Mouse (Mus musculus) lung, embryonic 14.5 days (tissue): Measurements from ENCODE around the gene Lpo. TPM values are rescaled to one million over a fixed set of nuclear protein-coding genes. Genes with fewer than 3 reads are reported as not detected.
A peak's percentile ranks its signal among the peaks of the same experiment; 100 is the strongest.

ENCODE experiments used
- ATAC-seq: fragments of 200-750 bp; cut with Nextera tagmentation; 2 replicates; pipeline ENCODE4 v1.8.0; 2017; ENCODE audit warnings: mild to moderate bottlenecking, moderate TSS enrichment, moderate library complexity; ENCODE audit not compliant: insufficient read depth
- DNase-seq: peaks from one replicate; pipeline ENCODE4 v3.0.0-alpha.2; 2015
- H3K27ac ChIP-seq: fragments of 300-500 bp; sonication (generic); 2 replicates; pipeline ENCODE4 v1.5.1; 2014; ENCODE audit warnings: low read depth, mild to moderate bottlenecking, moderate library complexity
- H3K27me3 ChIP-seq: fragments of 300-500 bp; sonication (generic); 2 replicates; pipeline ENCODE4 v1.6.1; 2014; ENCODE audit warnings: low read length, control low read depth; ENCODE audit not compliant: insufficient read depth
- H3K36me3 ChIP-seq: fragments of 300-500 bp; sonication (generic); 2 replicates; pipeline ENCODE4 v1.6.1; 2014; ENCODE audit warnings: control low read depth; ENCODE audit not compliant: insufficient read depth
- H3K4me1 ChIP-seq: fragments of 300-500 bp; sonication (generic); 2 replicates; pipeline ENCODE4 v1.6.1; 2014; ENCODE audit warnings: antibody characterized with exemption, control low read depth; ENCODE audit not compliant: insufficient read depth
- H3K4me2 ChIP-seq: fragments of 300-500 bp; sonication (generic); 2 replicates; pipeline ENCODE4 v1.6.1; 2014; ENCODE audit warnings: mild to moderate bottlenecking
- H3K4me3 ChIP-seq: fragments of 300-500 bp; sonication (generic); 2 replicates; pipeline ENCODE4 v1.5.1; 2014; ENCODE audit warnings: low read depth, low read length
- H3K9ac ChIP-seq: fragments of 300-500 bp; sonication (generic); 2 replicates; pipeline ENCODE4 v1.6.1; 2014
- H3K9me3 ChIP-seq: fragments of 300-500 bp; sonication (generic); 2 replicates; pipeline ENCODE4 v1.6.1; 2016; ENCODE audit warnings: low read depth, low read length, control low read depth
- CTCF ChIP-seq: IDR thresholded peaks from 2 replicates; pipeline ENCODE4 v1.5.1; 2016; ENCODE audit warnings: antibody characterized with exemption, low read depth
- WGBS: fragments of 180-500 bp; shearing (Covaris S2); extraction: QIAGEN DNeasy Blood & Tissue Kit; methylation state at CpG from one replicate; pipeline ENCODE4 v1.1.7; 2014; 5-methylcytosine and 5-hydroxymethylcytosine counted together
- microRNA counts: library from miRNA; unstranded; fragments of <30 nt; microRNA quantifications from one replicate; lab custom pipeline; 2016
- microRNA-seq: library from miRNA; unstranded; fragments of <30 nt; microRNA quantifications from one replicate; pipeline ENCODE4, GENCODE M21; 2016; ENCODE audit warnings: borderline number of aligned reads
- polyA plus RNA-seq: library from polyadenylated mRNA; unstranded; fragments of >200 nt; fragmentation: Nextera tagmentation; extraction: Ambion mirVana; gene quantifications from 2 replicates; pipeline ENCODE4 v1.2.1, GENCODE M21; 2014

The Lpo gene
- polyA plus RNA-seq, 1 experiment from 2014 or later = not detected

DNA sequence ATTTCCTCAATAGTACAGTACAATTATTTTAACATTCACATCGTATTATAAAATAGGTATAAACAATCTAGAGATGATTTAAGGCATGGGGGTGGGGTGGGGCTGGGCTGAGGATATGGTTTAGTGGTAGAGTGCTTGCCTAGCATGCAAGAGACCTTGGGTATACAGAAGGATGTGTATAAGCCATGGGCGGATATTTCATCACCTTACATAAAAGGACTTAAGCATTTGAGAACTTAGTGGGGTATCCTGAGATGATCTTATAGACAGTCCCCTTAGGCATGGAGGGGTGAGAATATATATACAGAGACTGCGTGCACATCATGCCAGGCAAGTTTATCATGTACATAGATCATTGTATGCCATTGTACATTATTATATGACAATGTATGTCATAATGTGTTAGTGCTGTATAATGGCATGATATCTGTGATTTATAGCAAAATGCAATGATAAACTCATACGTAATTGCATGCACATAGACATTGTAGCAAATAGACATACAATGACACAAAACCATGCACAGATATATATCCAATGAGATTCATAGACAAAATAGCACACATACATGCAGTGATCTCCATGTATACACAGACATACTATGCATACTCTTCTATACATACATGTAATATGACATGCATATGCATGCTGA lies 69.0 kb downstream of the Lpo start:
- 58% methylated on average over 4 of the region's 4 CpGs for WGBS
- TF ChIP-seq CTCF = no peak
- H3K36me3 ChIP-seq = no peaks in the 10 kb centered on the region
- no peak overlapping the region for H3K27ac ChIP-seq
- no peak overlapping the region for H3K9ac ChIP-seq
- H3K4me3 ChIP-seq = no peak overlapping the region
- H3K27me3 ChIP-seq = peaks cover 48% of the 10 kb centered on the region
- ATAC-seq (no peak), DNase-seq (no peak)
- 0 out of 2 replicates have a peak, but pooled peaks cover 4% of the 10 kb centered on the region for H3K4me1 ChIP-seq
- H3K9me3 ChIP-seq = no peaks in the 10 kb centered on the region
- no peak overlapping the region for H3K4me2 ChIP-seq

DNA sequence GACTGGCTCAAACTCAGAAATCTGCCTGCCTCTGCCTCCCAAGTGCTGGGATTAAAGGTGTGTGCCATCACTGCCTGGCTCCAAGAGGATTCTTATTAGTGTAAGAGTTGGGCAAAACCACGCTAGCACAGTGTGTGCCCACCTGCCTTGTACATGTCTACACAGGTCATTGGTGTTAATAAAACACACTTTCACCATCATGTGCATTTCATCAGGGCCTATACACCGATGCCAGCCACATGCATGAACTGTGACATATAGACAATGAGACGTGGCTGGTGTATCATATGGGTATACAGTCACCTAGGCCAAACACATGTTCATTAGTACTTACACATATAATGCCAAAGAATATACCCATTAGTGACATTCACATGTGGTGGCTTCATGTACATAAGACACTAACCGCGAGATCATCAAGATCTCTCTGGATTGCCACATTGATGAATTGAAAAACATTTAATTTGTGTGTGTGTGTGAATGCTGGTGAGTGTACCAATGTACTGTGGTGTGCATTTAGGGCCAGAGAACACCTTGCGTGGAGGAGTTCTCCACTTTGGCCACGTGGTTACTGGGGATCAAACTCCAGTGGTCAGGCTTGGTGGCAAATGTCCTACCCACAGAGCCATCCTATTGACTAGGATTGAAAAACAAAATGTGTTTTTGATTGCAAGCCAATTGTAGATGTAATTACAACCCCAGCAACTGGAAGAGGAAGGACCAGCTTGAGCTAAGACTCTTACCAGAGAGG lies 69.8 kb downstream of the Lpo start:
- Histone ChIP-seq H3K27me3 (peaks cover 40% of the 10 kb centered on the region), H3K9me3 (no peaks in the 10 kb centered on the region)
- whole genome bisulfite sequencing = 77% methylated on average over 7 of the region's 7 CpGs

DNA sequence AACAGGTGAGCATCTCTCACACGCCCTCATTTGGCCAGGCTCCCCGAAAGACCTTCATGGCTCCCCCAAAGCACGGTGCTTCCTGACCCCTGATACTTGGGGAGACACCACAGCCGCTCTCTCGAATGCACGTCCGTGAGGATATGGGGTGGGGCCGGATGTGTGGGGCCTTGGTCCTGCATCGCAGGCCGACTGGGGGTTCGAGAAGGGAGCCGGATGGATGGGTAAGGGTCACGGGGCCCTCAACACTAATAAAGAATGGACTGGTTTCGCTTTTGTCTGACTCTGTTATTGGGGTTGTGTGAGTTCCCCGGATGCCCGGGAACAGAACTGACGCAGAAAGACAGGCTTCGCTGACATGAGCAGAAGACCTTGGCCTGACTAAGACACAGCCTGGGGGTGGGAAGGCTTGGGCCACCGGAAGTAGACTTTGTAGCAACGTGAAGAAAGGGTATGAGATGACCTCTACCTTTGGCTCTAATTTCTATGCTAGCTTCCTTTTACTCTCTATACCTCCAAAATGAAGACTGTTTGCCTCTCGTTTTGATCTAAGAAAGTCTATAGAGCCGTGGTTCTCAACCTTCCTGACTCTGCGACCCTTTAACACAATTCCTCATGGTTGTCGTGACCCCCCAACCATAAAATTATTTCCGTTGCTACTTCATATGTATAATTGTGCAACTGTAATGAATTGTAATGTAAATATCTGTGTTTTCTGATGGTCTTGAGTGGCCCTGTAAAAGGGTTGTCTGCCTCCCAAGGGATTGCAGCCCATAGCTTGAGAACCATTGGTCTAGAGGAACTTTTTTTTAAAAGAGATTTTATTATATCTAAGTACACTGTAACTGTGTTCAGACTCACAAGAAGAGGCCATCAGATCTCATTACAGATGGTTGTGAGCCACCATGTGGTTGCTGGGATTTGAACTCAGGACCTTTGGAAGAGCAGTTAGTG lies 70.8 kb downstream of the Lpo start:
- Histone ChIP-seq H3K4me2 (peak overlapping the region; percentile 4; the same call in 1 of the 2 replicates), H3K4me1 (no peaks in the 10 kb centered on the region), H3K27me3 (peaks cover 30% of the 10 kb centered on the region), H3K27ac (no peak overlapping the region; the same call in 1 of the 2 replicates), H3K4me3 (peak overlapping the region; percentile 19; the same call in 1 of the 2 replicates), H3K9me3 (no peaks in the 10 kb centered on the region), H3K9ac (no peak overlapping the region), H3K36me3 (no peaks in the 10 kb centered on the region)
- ATAC-seq (no peak), DNase-seq (no peak)
- 83% methylated on average over 25 of the region's 25 CpGs for WGBS
- TF ChIP-seq CTCF = no peak

More for the DNA sequence above, 69.8 kb downstream of the Lpo start:
- DNase-seq (no peak), ATAC-seq (no peak)
- no peaks in the 10 kb centered on the region for H3K36me3 ChIP-seq
- no peak overlapping the region for H3K4me3 ChIP-seq
- TF ChIP-seq CTCF = no peak
- no peak overlapping the region for H3K4me2 ChIP-seq
- H3K9ac ChIP-seq = no peak overlapping the region
- H3K4me1 ChIP-seq = no peaks in the 10 kb centered on the region
- H3K27ac ChIP-seq = no peak overlapping the region

MicroRNA genes within 50 kb of the gene (microRNA counts, 519-probe panel; counts per million panel counts)
- microRNA mmu-miR-142-3p (lab: Ali Mortazavi, UCI) (3,679 counts per million, percentile 77 among the panel's probes with 10 or more counts), microRNA mmu-miR-142-5p (lab: Ali Mortazavi, UCI) (3,625 counts per million, percentile 75 among the panel's probes with 10 or more counts)

Small RNA genes lying within 50 kb of the gene (microRNA-seq; reads per million reads assigned to microRNA genes)
- gene Mir142 (not detected), gene Mir142b (not detected)

Other genes with a start within 250 kb of the Lpo start
- gene Mtmr4, start 236.1 kb downstream of the Lpo start, polyA plus RNA-seq = 41.2 and 43.6 TPM in 2 replicates
- gene Hsf5, start 211.1 kb downstream of the Lpo start, polyA plus RNA-seq = 0.38 and 0.41 TPM in 2 replicates
- gene Rnf43, start 165.6 kb downstream of the Lpo start, polyA plus RNA-seq = 18.0 and 21.5 TPM in 2 replicates
- 145 and 146 TPM in 2 replicates for gene Supt4a, start 90.7 kb downstream of the Lpo start, polyA plus RNA-seq
- gene Tspoap1, start 67.7 kb downstream of the Lpo start, polyA plus RNA-seq = 1.5 and 2.5 TPM in 2 replicates
- 0.37 and 0.89 TPM in 2 replicates for gene Mpo, start 34.7 kb downstream of the Lpo start, polyA plus RNA-seq
- gene Mks1, start 24.9 kb upstream of the Lpo start, polyA plus RNA-seq = 11.3 and 14.3 TPM in 2 replicates
- gene Epx, start 47.2 kb upstream of the Lpo start, polyA plus RNA-seq = not detected in 2 replicates
- gene Olfr462, start 64.0 kb upstream of the Lpo start, polyA plus RNA-seq = not detected in 2 replicates
- not detected in 2 replicates for gene Olfr463, start 69.1 kb upstream of the Lpo start, polyA plus RNA-seq
- gene Olfr464, start 92.7 kb upstream of the Lpo start, polyA plus RNA-seq = not detected in 2 replicates
- 19.7 and 19.9 TPM in 2 replicates for gene Dynll2, start 159.2 kb upstream of the Lpo start, polyA plus RNA-seq
- 446 and 450 TPM in 2 replicates for gene Srsf1, start 219.1 kb upstream of the Lpo start, polyA plus RNA-seq
- gene Vezf1, start 240.0 kb upstream of the Lpo start, polyA plus RNA-seq = 44.5 and 46.8 TPM in 2 replicates